Mouse (Mus musculus) embryonic facial prominence, embryonic 10.5 days (tissue): ENCODE data around the gene Kif1c. TPM values are rescaled to one million over a fixed set of nuclear protein-coding genes. Genes with fewer than 3 reads are reported as not detected.

Experiments used
- DNase-seq: peaks from one replicate; pipeline ENCODE4 v3.0.0-alpha.2; 2017; ENCODE audit warnings: low spot score
- H3K27ac ChIP-seq: fragments of 300-500 bp; sonication (generic); replicated peaks from 2 replicates; pipeline ENCODE4 v1.5.1; 2016; ENCODE audit warnings: mild to moderate bottlenecking
- H3K27me3 ChIP-seq: fragments of 300-500 bp; sonication (generic); replicated peaks from 2 replicates; pipeline ENCODE4 v1.6.1; 2016; ENCODE audit warnings: low read depth, mild to moderate bottlenecking; ENCODE audit not compliant: poor library complexity, severe bottlenecking
- H3K36me3 ChIP-seq: fragments of 300-500 bp; sonication (generic); replicated peaks from 2 replicates; pipeline ENCODE4 v1.6.1; 2016; ENCODE audit warnings: mild to moderate bottlenecking, moderate library complexity
- H3K4me1 ChIP-seq: fragments of 300-500 bp; sonication (generic); 2 replicates; pipeline ENCODE4 v1.6.1; 2016
- H3K4me3 ChIP-seq: fragments of 300-500 bp; sonication (generic); 2 replicates; pipeline ENCODE4 v1.5.1; 2016; ENCODE audit warnings: mild to moderate bottlenecking, moderate library complexity
- H3K9me3 ChIP-seq: fragments of 300-500 bp; sonication (generic); 2 replicates; pipeline ENCODE4 v1.6.1; 2016; ENCODE audit warnings: mild to moderate bottlenecking
- WGBS: fragments of 180-500 bp; shearing (Covaris S2); methylation state at CpG from one replicate; pipeline ENCODE4 v1.1.7; 2016; 5-methylcytosine and 5-hydroxymethylcytosine counted together
- polyA plus RNA-seq: library from polyadenylated mRNA; unstranded; fragments of >200 nt; fragmentation: Nextera tagmentation; extraction: Ambion mirVana; gene quantifications from 2 replicates; pipeline ENCODE4 v1.2.1, GENCODE M21; 2016

Kif1c gene
- polyA plus RNA-seq, 1 experiment from 2014 or later: 1.6 TPM

DNA sequence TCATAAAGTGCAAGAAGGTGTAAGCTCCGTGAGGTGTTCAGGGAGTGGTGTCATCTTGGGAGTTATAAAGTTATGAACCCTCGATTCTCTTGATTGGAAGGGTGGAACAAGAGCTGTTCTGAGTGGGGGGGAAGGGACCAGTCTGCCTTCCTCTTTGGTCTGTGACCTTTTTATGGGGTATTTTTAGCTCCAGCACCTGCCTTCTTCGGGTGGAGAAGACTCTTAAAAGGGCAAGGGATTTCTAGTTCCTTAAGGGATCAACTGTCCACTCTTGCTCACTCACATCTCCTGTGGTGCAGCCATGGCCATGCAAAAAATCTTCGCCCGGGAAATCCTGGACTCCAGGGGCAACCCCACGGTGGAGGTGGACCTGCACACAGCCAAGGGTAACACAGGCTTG lies 42.8 kb upstream of the Kif1c start:
- Histone ChIP-seq H3K27ac (peak overlapping the region; percentile 99), H3K9me3 (no peaks in the 10 kb centered on the region), H3K4me1 (peaks cover 59% of the 10 kb centered on the region), H3K27me3 (no peaks in the 10 kb centered on the region), H3K4me3 (peak overlapping the region; percentile 100), H3K36me3 (peaks cover 45% of the 10 kb centered on the region)
- 51% methylated on average over 6 of the region's 6 CpGs for WGBS
- DNase-seq: no peak

DNA sequence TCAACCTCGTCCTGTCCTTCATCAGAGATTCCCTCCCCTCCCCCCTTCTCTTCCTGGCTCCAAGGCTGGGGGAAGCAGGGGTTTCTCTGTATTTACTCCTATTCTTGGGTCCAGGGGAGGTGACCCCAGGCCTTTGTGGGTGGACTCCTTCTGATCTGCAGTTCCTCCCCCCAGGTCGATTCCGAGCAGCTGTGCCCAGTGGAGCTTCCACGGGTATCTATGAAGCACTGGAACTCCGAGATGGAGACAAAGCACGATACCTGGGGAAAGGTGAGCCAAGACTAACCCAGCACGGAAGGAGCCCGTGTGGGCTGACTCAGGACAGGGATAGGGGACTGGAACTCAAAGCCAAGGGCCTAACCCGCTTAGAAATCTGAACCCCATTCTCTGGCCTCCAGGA lies 42.4 kb upstream of the Kif1c start:
- peaks cover 55% of the 10 kb centered on the region for H3K4me1 ChIP-seq
- 52% methylated on average over 9 of the region's 9 CpGs for WGBS
- peaks cover 45% of the 10 kb centered on the region for H3K36me3 ChIP-seq
- H3K27me3 ChIP-seq: no peaks in the 10 kb centered on the region
- H3K4me3 ChIP-seq: peak overlapping the region; percentile 100
- H3K27ac ChIP-seq: peak overlapping the region; percentile 99
- no peaks in the 10 kb centered on the region for H3K9me3 ChIP-seq
- DNase-seq: no peak

DNA sequence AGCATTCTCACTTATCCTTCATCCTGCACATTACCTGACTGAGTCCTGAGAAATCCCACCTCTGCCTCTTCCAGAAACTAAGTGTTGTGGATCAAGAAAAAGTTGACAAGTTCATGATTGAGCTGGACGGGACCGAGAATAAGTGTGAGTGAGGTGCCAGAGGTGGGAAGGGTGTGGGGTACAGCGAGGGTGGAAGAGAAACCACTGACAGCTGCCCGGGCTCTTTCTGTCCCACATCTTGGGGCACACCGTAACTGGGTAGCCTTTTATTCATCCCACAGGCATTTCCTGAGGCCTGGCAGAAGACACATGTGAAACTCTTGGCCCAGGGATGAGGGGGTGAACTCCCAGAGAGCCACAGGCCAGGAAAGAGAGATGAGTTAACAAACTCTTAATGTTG lies 41.8 kb upstream of the Kif1c start:
- H3K4me3 ChIP-seq: peak overlapping the region; percentile 100
- DNase-seq: no peak
- H3K27me3 ChIP-seq: no peaks in the 10 kb centered on the region
- WGBS: 87% methylated on average over 5 of the region's 5 CpGs
- no peaks in the 10 kb centered on the region for H3K9me3 ChIP-seq
- peak overlapping the region; percentile 99 for H3K27ac ChIP-seq
- peaks cover 47% of the 10 kb centered on the region for H3K36me3 ChIP-seq
- H3K4me1 ChIP-seq: peaks cover 53% of the 10 kb centered on the region

DNA sequence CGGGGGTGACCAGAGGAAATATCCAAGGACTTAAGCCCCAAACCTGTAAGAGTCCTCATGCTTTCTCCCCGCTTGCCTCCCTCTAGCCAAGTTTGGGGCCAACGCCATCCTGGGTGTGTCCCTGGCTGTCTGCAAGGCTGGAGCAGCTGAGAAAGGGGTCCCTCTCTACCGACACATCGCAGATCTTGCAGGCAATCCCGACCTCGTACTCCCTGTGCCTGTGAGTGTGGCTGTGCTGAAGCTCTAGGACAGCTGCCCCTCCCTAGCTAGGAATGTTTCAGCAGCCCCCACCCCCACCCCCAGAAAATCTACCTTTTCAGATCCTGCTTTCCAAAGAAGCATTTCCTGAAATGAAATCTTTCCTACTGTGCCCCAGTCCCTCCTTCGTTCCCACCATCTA lies 41.4 kb upstream of the Kif1c start:
- peak overlapping the region; percentile 99; the same call in 1 of the 2 replicates for H3K27ac ChIP-seq
- DNase-seq: no peak
- 82% methylated on average over 8 of the region's 8 CpGs for WGBS
- H3K4me3 ChIP-seq: 0 out of 2 replicates have a peak overlapping the region, but pooled peaks have one; percentile 8
- peaks cover 51% of the 10 kb centered on the region for H3K36me3 ChIP-seq
- peaks cover 53% of the 10 kb centered on the region for H3K4me1 ChIP-seq
- H3K27me3 ChIP-seq: no peaks in the 10 kb centered on the region
- H3K9me3 ChIP-seq: no peaks in the 10 kb centered on the region

DNA sequence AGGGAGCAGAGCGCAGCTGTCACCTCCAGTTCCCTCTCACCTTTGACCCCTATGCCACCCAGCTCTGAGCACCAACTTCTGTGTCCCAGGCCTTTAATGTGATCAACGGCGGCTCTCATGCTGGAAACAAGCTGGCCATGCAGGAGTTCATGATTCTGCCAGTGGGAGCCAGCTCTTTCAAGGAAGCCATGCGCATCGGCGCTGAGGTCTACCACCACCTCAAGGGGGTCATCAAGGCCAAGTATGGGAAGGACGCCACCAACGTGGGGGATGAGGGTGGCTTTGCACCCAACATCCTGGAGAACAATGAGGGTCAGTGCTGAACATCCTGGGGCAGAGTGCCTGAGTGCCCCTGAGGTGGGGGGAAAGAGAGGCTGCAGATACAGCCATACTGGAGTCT lies 39.8 kb upstream of the Kif1c start:
- DNase-seq: no peak
- H3K27ac ChIP-seq: no peak overlapping the region
- H3K4me3 ChIP-seq: no peak overlapping the region
- WGBS: 87% methylated on average over 8 of the region's 8 CpGs
- no peaks in the 10 kb centered on the region for H3K9me3 ChIP-seq
- H3K27me3 ChIP-seq: no peaks in the 10 kb centered on the region
- peaks cover 68% of the 10 kb centered on the region for H3K36me3 ChIP-seq
- peaks cover 45% of the 10 kb centered on the region for H3K4me1 ChIP-seq

DNA sequence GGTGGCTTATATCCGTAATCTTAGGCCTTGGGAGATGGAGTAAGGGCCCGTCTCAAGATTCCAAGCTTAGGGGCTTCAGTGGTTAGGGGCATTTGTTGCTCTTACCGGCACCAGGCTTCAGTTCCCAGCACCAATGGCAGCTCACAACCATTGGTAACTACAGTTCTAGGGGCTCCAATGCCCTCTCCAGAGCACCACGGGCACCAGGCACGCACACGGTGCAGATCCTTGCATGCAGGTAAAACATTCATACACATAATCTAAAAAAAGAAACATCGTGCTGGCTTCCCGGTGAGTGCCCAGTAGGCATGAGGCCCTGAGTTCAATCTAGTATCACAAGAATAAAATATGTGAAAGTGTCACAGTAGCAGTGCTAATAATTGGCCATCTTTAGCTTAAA lies 37.2 kb upstream of the Kif1c start:
- peaks cover 86% of the 10 kb centered on the region for H3K36me3 ChIP-seq

DNA sequence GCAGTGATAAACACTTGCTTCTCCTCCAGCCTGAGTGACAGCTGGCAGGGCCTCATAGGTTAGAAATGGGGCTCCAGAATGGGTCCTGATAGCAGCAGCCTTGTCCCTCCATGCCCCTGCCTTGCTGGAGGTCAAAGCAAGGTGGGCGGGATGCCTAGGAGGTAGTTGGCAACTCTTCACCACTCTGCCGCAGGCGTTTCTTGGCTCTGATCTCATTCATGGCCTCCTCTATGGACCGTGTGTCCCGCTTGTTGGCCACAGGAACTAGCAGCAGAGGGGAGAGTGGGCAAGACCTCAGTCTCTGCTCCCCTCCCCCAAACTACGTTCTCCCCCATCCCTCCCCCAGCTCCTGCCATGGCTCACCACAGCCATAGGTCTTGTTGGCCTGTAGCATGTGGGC lies 36.4 kb upstream of the Kif1c start:
- H3K36me3 ChIP-seq: peaks cover 83% of the 10 kb centered on the region
- WGBS: 86% methylated on average over 6 of the region's 6 CpGs
- DNase-seq: no peak

More for the DNA sequence above, 37.2 kb upstream of the Kif1c start:
- Histone ChIP-seq H3K27me3 (no peaks in the 10 kb centered on the region), H3K9me3 (no peaks in the 10 kb centered on the region), H3K4me3 (no peak overlapping the region), H3K27ac (no peak overlapping the region), H3K4me1 (peaks cover 31% of the 10 kb centered on the region)
- WGBS: 93% methylated on average over 8 of the region's 8 CpGs
- no peak for DNase-seq

DNA sequence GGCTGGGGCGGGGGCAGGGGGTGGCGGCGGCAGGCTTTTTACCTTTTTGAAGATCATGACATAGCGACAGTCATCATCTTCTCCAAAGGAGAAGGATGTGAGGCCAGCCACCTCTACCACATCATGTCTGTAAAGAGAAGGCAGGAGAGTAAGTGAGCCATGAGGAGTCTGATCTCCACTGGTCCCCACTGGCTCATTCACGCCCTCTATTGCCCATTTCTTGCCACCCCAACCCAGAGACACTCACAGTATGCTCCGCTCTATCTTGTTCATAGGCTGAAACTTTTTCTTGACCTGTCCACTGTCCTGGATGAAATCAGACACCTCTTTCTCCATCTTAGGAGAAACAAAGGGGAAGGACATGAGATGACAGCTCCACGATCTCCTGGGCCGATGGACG lies 35.6 kb upstream of the Kif1c start:
- H3K9me3 ChIP-seq: no peaks in the 10 kb centered on the region
- no peak for DNase-seq
- H3K4me3 ChIP-seq: no peak overlapping the region
- peaks cover 19% of the 10 kb centered on the region for H3K4me1 ChIP-seq
- 91% methylated on average over 9 of the region's 9 CpGs for WGBS
- H3K27ac ChIP-seq: no peak overlapping the region
- H3K36me3 ChIP-seq: peaks cover 76% of the 10 kb centered on the region
- no peaks in the 10 kb centered on the region for H3K27me3 ChIP-seq

More for the DNA sequence above, 36.4 kb upstream of the Kif1c start:
- Histone ChIP-seq H3K4me1 (peaks cover 25% of the 10 kb centered on the region), H3K9me3 (no peaks in the 10 kb centered on the region), H3K27ac (no peak overlapping the region), H3K4me3 (no peak overlapping the region), H3K27me3 (no peaks in the 10 kb centered on the region)

DNA sequence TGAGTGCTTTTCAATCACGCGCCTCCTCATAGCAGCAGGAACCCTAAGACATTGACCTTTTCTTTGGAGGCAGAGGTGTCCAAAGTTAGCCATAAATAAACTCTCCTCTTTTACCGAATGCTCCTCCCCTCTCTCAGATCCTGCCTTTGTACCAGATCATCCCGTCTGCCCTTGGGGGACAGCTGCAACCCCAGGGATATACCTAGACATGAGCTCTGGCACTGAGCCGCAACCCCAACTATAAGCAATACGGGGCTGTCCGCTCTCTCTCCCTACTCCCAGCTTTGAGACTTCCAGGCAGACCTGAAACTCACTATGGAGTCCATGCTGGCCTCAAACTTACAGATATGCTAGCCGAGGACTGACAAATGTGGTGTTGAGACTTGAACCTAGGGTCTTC lies 33.7 kb upstream of the Kif1c start:
- H3K4me1 ChIP-seq: peaks cover 30% of the 10 kb centered on the region
- WGBS: 95% methylated on average over 8 of the region's 8 CpGs
- no peaks in the 10 kb centered on the region for H3K9me3 ChIP-seq
- H3K27ac ChIP-seq: no peak overlapping the region
- DNase-seq: no peak
- peaks cover 63% of the 10 kb centered on the region for H3K36me3 ChIP-seq
- H3K27me3 ChIP-seq: no peaks in the 10 kb centered on the region
- no peak overlapping the region for H3K4me3 ChIP-seq

DNA sequence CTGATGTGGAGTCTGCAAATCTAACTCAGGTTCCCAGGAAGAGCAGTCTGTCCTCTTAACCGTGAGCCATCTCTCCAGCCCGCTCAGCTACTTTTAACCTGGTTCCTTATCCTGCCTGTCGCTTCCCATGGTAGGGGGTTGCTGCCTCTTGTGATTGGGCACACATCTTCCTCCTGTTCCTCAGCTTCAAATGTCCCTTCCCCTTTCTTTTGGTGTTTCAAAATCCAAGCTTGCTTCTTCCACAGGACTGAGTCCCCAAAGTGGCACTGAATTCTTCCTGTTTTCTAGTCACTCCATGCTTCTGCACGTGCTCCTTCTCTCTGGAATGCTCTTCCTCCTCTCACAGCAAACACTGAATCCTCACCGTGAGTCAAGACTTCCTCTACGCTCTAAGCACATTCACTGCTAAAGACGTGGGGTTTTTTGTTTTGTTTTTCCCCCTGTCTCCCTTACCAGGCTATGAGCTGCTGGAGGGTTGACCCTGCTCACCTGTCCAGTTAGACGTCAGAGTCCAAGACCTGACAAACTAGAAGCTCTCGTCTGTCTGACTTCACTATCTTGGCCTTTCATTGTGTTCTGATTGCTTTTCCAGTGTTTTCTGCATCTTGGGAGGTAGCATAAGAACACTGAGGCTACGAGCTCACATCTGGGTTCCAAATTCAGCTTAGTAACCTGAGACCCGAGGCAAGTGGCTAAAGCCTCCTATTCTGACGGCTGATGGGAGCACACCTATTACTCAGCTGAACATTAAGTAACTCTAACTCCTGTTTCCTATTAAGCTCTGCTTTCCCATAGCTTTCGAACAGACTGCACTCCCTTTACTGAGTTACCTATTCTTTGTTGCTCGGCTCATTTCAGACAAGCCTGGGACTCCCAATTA lies 32.8 kb upstream of the Kif1c start:
- no peak for DNase-seq
- peaks cover 63% of the 10 kb centered on the region for H3K36me3 ChIP-seq
- H3K4me1 ChIP-seq: peaks cover 30% of the 10 kb centered on the region
- H3K4me3 ChIP-seq: peak overlapping the region; percentile 64
- no peaks in the 10 kb centered on the region for H3K27me3 ChIP-seq
- H3K9me3 ChIP-seq: no peaks in the 10 kb centered on the region
- 67% methylated on average over 14 of the region's 14 CpGs for whole genome bisulfite sequencing
- H3K27ac ChIP-seq: peak overlapping the region; percentile 95

DNA sequence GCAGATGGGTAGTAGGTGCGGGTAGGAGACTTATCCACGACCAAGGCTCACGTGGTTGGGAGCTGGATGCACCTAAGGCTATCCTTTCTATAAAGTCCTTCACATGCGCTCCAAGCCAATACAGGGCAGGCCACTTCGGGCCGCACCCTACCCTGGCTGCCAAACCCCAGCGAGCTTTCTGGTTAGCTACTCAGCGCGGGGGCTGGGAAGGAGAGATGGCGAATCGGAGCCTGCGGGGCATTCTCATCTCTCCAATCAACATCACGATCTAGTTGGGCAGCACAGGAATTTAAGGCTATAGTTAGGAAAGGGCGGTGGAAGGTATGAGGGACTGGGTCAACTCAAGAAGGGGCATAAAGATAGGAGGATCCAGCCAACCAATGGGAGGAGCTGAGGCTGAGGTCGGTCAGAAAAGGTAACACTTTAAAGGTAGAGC lies 32.0 kb upstream of the Kif1c start:
- peak overlapping the region; percentile 95 for H3K27ac ChIP-seq
- peaks cover 30% of the 10 kb centered on the region for H3K4me1 ChIP-seq
- no peak for DNase-seq
- no peaks in the 10 kb centered on the region for H3K9me3 ChIP-seq
- peaks cover 54% of the 10 kb centered on the region for H3K36me3 ChIP-seq
- no peaks in the 10 kb centered on the region for H3K27me3 ChIP-seq
- WGBS: 1% methylated on average over 15 of the region's 15 CpGs
- H3K4me3 ChIP-seq: peak overlapping the region; percentile 64

DNA sequence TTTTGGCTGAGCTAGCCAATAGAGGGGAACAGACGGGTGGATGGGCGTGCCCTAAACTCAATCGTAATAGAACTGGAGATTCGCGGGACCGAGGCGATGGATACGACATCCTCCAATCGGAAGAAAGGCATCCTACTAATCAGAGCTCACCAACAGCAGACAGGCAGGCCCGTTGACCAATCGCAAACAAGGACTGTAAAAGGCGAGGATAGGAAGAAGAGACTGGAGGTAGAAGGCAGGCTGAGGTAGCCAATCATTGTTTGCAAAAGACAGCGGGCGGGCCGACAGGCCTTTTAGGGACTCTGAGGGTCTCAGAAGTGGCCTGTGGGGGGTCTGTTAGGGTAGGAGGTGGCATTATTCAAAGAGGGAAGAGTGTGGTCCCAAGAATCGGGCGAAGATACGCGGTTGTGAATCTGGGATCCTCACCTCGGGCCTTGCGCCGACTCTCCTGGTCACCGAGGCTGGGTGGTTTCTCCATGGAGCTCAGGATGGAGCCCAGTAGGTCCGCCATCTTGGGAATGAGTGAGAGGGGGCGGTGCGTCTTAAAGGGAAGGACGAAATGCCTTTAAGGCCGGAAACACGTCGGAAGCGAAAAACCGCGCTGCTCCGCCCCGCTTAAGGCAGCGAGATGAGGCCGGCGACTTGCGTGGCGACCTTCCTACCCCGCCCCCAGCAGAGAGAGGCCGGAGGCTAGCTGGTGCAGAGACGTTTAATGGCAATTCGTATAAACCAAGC lies 31.4 kb upstream of the Kif1c start, which contains the start of gene Spag7:
Gene Spag7, minus strand, starts transcription at position 646 of the 735 bp plus-strand sequence.
- under 1% methylated on average over 44 of the region's 44 CpGs for WGBS

More for the DNA sequence above, 31.4 kb upstream of the Kif1c start, which contains the start of gene Spag7:
- H3K27me3 ChIP-seq: no peaks in the 10 kb centered on the region
- peaks cover 54% of the 10 kb centered on the region for H3K36me3 ChIP-seq
- peak within 1 kb of the TSS; percentile 64 for H3K4me3 ChIP-seq
- peaks cover 30% of the 10 kb centered on the region for H3K4me1 ChIP-seq
- peak within 1 kb of the TSS; percentile 95 for H3K27ac ChIP-seq
- peak; percentile 96 for DNase-seq
- H3K9me3 ChIP-seq: no peaks in the 10 kb centered on the region
